Mouse (Mus musculus): ENCODE data around the gene Kprp. TPM values are rescaled to one million over a fixed set of nuclear protein-coding genes. Genes with fewer than 3 reads are reported as not detected.

Kprp gene
- polyA plus RNA-seq, 1 experiment from 2014 or later = not detected

Other genes starting within 250 kb of the Kprp start
- gene Smcp, start 238.2 kb downstream of the Kprp start, polyA plus RNA-seq (2015; fragmentation: Nextera tagmentation; extraction: Ambion mirVana) = not detected in 2 replicates
- not detected in 2 replicates for gene 2210017I01Rik, start 219.8 kb downstream of the Kprp start, polyA plus RNA-seq (2015; fragmentation: Nextera tagmentation; extraction: Ambion mirVana)
- gene Lce6a, start 205.6 kb downstream of the Kprp start, polyA plus RNA-seq (2015; fragmentation: Nextera tagmentation; extraction: Ambion mirVana) = not detected in 2 replicates
- gene Lce1a1, start 178.9 kb downstream of the Kprp start, polyA plus RNA-seq (2015; fragmentation: Nextera tagmentation; extraction: Ambion mirVana) = not detected in 2 replicates
- gene Lce1b, start 170.3 kb downstream of the Kprp start, polyA plus RNA-seq (2015; fragmentation: Nextera tagmentation; extraction: Ambion mirVana) = not detected in 2 replicates
- not detected in 2 replicates for gene Lce1a2, start 156.9 kb downstream of the Kprp start, polyA plus RNA-seq (2015; fragmentation: Nextera tagmentation; extraction: Ambion mirVana)
- not detected in 2 replicates for gene Lce1c, start 148.0 kb downstream of the Kprp start, polyA plus RNA-seq (2015; fragmentation: Nextera tagmentation; extraction: Ambion mirVana)
- gene Lce1d, start 140.0 kb downstream of the Kprp start, polyA plus RNA-seq (2015; fragmentation: Nextera tagmentation; extraction: Ambion mirVana) = not detected in 2 replicates
- gene Lce1e, start 118.2 kb downstream of the Kprp start, polyA plus RNA-seq (2015; fragmentation: Nextera tagmentation; extraction: Ambion mirVana) = not detected in 2 replicates
- gene Lce1f, start 106.9 kb downstream of the Kprp start, polyA plus RNA-seq (2015; fragmentation: Nextera tagmentation; extraction: Ambion mirVana) = not detected in 2 replicates
- gene Gm38119, start 88.2 kb downstream of the Kprp start, polyA plus RNA-seq (2015; fragmentation: Nextera tagmentation; extraction: Ambion mirVana) = not detected in 2 replicates
- gene Lce1g, start 74.9 kb downstream of the Kprp start, polyA plus RNA-seq (2015; fragmentation: Nextera tagmentation; extraction: Ambion mirVana) = not detected in 2 replicates
- gene Lce1h, start 62.2 kb downstream of the Kprp start, polyA plus RNA-seq (2015; fragmentation: Nextera tagmentation; extraction: Ambion mirVana) = not detected in 2 replicates
- not detected in 2 replicates for gene Lce1i, start 48.3 kb downstream of the Kprp start, polyA plus RNA-seq (2015; fragmentation: Nextera tagmentation; extraction: Ambion mirVana)
- not detected in 2 replicates for gene Lce1j, start 36.7 kb downstream of the Kprp start, polyA plus RNA-seq (2015; fragmentation: Nextera tagmentation; extraction: Ambion mirVana)
- gene Lce1k, start 19.4 kb downstream of the Kprp start, polyA plus RNA-seq (2015; fragmentation: Nextera tagmentation; extraction: Ambion mirVana) = not detected in 2 replicates
- gene Lce1l, start 24.0 kb upstream of the Kprp start, polyA plus RNA-seq (2015; fragmentation: Nextera tagmentation; extraction: Ambion mirVana) = not detected in 2 replicates
- not detected in 2 replicates for gene 2310050C09Rik, start 43.0 kb upstream of the Kprp start, polyA plus RNA-seq (2015; fragmentation: Nextera tagmentation; extraction: Ambion mirVana)
- not detected in 2 replicates for gene Lce3a, start 99.0 kb upstream of the Kprp start, polyA plus RNA-seq (2015; fragmentation: Nextera tagmentation; extraction: Ambion mirVana)
- not detected in 2 replicates for gene Lce3b, start 105.7 kb upstream of the Kprp start, polyA plus RNA-seq (2015; fragmentation: Nextera tagmentation; extraction: Ambion mirVana)
- gene Lce3c, start 117.2 kb upstream of the Kprp start, polyA plus RNA-seq (2015; fragmentation: Nextera tagmentation; extraction: Ambion mirVana) = not detected in 2 replicates
- not detected in 2 replicates for gene Lce3d, start 130.1 kb upstream of the Kprp start, polyA plus RNA-seq (2015; fragmentation: Nextera tagmentation; extraction: Ambion mirVana)
- not detected in 2 replicates for gene Lce3e, start 139.8 kb upstream of the Kprp start, polyA plus RNA-seq (2015; fragmentation: Nextera tagmentation; extraction: Ambion mirVana)
- gene Lce3f, start 165.0 kb upstream of the Kprp start, polyA plus RNA-seq (2015; fragmentation: Nextera tagmentation; extraction: Ambion mirVana) = not detected in 2 replicates
- not detected in 2 replicates for gene Crct1, start 188.4 kb upstream of the Kprp start, polyA plus RNA-seq (2015; fragmentation: Nextera tagmentation; extraction: Ambion mirVana)
- gene Lce1m, start 191.8 kb upstream of the Kprp start, polyA plus RNA-seq (2015; fragmentation: Nextera tagmentation; extraction: Ambion mirVana) = not detected in 2 replicates
- not detected in 2 replicates for gene Gm4858, start 241.6 kb upstream of the Kprp start, polyA plus RNA-seq (2015; fragmentation: Nextera tagmentation; extraction: Ambion mirVana)